Mouse (Mus musculus) gastrocnemius, postnatal 36 days (tissue): ENCODE results near the gene Fblim1. TPM values are rescaled to one million over a fixed set of nuclear protein-coding genes. Genes with fewer than 3 reads are reported as not detected.
"Not testable (repeated sequence)": the region's sequence is repeated elsewhere in the genome, so short reads cannot be mapped to it uniquely, and the experiment has no call there.

Source experiments
- DNase-seq, 2 experiments: peaks; one replicate each; pipeline ENCODE4 v3.0.0; 2022
- intact Hi-C: fragments of 180-260 bp; cut with DNase I; formaldehyde crosslinking; loops from one replicate; pipeline ENCODE4 v1.15.1; 2025
- total RNA-seq, 2 experiments: library from RNA; stranded (reverse); gene quantifications; 2 replicates each; pipeline ENCODE4 v1.2.3; 2021

Fblim1 gene
- total RNA-seq, 2 experiments from 2014 or later: 0.64 to 0.84 TPM

- intact Hi-C loops: no loop called here
- DNase-seq: no peak
These were observed 34.6 kb downstream of the Fblim1 start for GRCm38 (mm10) chr4:141571337-141571739.

- intact Hi-C loops: no loop called here
- DNase-seq: no peak
These were observed 35.1 kb downstream of the Fblim1 start for GRCm38 (mm10) chr4:141570821-141571220.

- intact Hi-C loops: no loop called here
- no peak for DNase-seq
These were observed 35.9 kb downstream of the Fblim1 start for GRCm38 (mm10) chr4:141570004-141570403.

- intact Hi-C loops: no loop called here
These were observed 36.9 kb downstream of the Fblim1 start for GRCm38 (mm10) chr4:141568966-141569365.

GRCm38 (mm10) chr4:141567174-141567573 is 38.7 kb downstream of the Fblim1 start:
- intact Hi-C loops, DNase-seq: not testable (repeated sequence)

More at GRCm38 (mm10) chr4:141568966-141569365, 36.9 kb downstream of the Fblim1 start:
- DNase-seq: no peak

GRCm38 (mm10) chr4:141566187-141566586 is 39.7 kb downstream of the Fblim1 start:
- DNase-seq: no peak
- intact Hi-C loops: no loop called here

- no peak for DNase-seq
- intact Hi-C loops: no loop called here
These were observed 40.6 kb downstream of the Fblim1 start for GRCm38 (mm10) chr4:141565325-141565724.

GRCm38 (mm10) chr4:141564660-141565059 is 41.2 kb downstream of the Fblim1 start:
- no peak for DNase-seq
- intact Hi-C loops: loop anchor here (5.0 kb wide), 1 partner anchor 162 kb away; no protein-coding TSS in a partner anchor

- DNase-seq: no peak
- intact Hi-C loops: loop anchor here (5.0 kb wide), 1 partner anchor 162 kb away; no protein-coding TSS in a partner anchor
These were observed 41.7 kb downstream of the Fblim1 start for GRCm38 (mm10) chr4:141564209-141564608.

GRCm38 (mm10) chr4:141562281-141562680 is 43.6 kb downstream of the Fblim1 start:
- intact Hi-C loops: loop anchor here (5.0 kb wide), 1 partner anchor 160 kb away; no protein-coding TSS in a partner anchor
- no peak for DNase-seq

- intact Hi-C loops: loop anchor here (2.0 to 5.0 kb wide), 2 partner anchors 131 to 159 kb away; no protein-coding TSS in a partner anchor
- DNase-seq: not testable (repeated sequence)
These were observed 44.5 kb downstream of the Fblim1 start for GRCm38 (mm10) chr4:141561331-141561919.

GRCm38 (mm10) chr4:141559898-141560263 is 46.0 kb downstream of the Fblim1 start:
- peak; percentile 65 to 73 for DNase-seq
- intact Hi-C loops: loop anchor here (2.0 to 5.0 kb wide), 2 partner anchors 129 to 158 kb away; no protein-coding TSS in a partner anchor

GRCm38 (mm10) chr4:141559131-141559897 is 46.6 kb downstream of the Fblim1 start:
- intact Hi-C loops: no loop called here

GRCm38 (mm10) chr4:141558658-141559057 is 47.2 kb downstream of the Fblim1 start:
- intact Hi-C loops: no loop called here
- no peak for DNase-seq

More at GRCm38 (mm10) chr4:141559131-141559897, 46.6 kb downstream of the Fblim1 start:
- DNase-seq: peak; percentile 52 to 70

- intact Hi-C loops, DNase-seq: not testable (repeated sequence)
These were observed 49.7 kb downstream of the Fblim1 start for GRCm38 (mm10) chr4:141556163-141556562.

- DNase-seq, intact Hi-C loops: not testable (repeated sequence)
These were observed 51.5 kb downstream of the Fblim1 start for GRCm38 (mm10) chr4:141554255-141554865.

GRCm38 (mm10) chr4:141552484-141552883 is 53.4 kb downstream of the Fblim1 start:
- intact Hi-C loops: no loop called here
- no peak for DNase-seq

- intact Hi-C loops: no loop called here
These were observed 58.6 kb downstream of the Fblim1 start for GRCm38 (mm10) chr4:141547299-141547698.

GRCm38 (mm10) chr4:141546334-141547200 is 59.3 kb downstream of the Fblim1 start:
- DNase-seq: peak; percentile 78 to 79
- intact Hi-C loops: no loop called here

More at GRCm38 (mm10) chr4:141547299-141547698, 58.6 kb downstream of the Fblim1 start:
- DNase-seq: no peak

GRCm38 (mm10) chr4:141545743-141546333 is 60.1 kb downstream of the Fblim1 start:
- peak; percentile 98 to 100 for DNase-seq
- intact Hi-C loops: no loop called here
